Mouse (Mus musculus) CH12.LX (cell line): ENCODE data around the gene Dusp19. TPM values are rescaled to one million over a fixed set of nuclear protein-coding genes. Genes with fewer than 3 reads are reported as not detected.

Source experiments
- DNase-seq: peaks from one replicate; pipeline ENCODE4 v3.0.0-alpha.2; 2013; ENCODE audit errors: extremely low read depth
- H3K27ac ChIP-seq: 2 replicates; pipeline ENCODE4 v1.5.1; 2012; ENCODE audit warnings: low read depth, mild to moderate bottlenecking, control low read depth, moderate library complexity; ENCODE audit not compliant: insufficient read depth
- H3K27me3 ChIP-seq: replicated peaks from 2 replicates; pipeline ENCODE3; 2012; ENCODE audit warnings: inconsistent platforms
- H3K36me3 ChIP-seq, 2 experiments: replicated peaks in 1 of 2; 2 replicates each; pipeline versions ENCODE3 to v1.6.1; 2012; ENCODE audit warnings: inconsistent platforms in 1 of 2, low read length in 1 of 2, mild to moderate bottlenecking in 1 of 2, mixed read lengths in 1 of 2, moderate library complexity in 1 of 2; ENCODE audit not compliant: control insufficient read depth in 1 of 2, insufficient read depth in 1 of 2
- H3K4me1 ChIP-seq, 2 experiments: 2 replicates each; pipeline ENCODE4 v1.6.1; 2012; ENCODE audit warnings: inconsistent platforms in 1 of 2, moderate library complexity in 1 of 2; ENCODE audit not compliant: insufficient read depth in 2 of 2, control insufficient read depth in 1 of 2
- H3K4me2 ChIP-seq: 2 replicates; pipeline ENCODE4 v1.6.1; 2012; ENCODE audit warnings: low read depth, mild to moderate bottlenecking, control low read depth; ENCODE audit not compliant: poor library complexity, insufficient read depth, severe bottlenecking
- H3K4me3 ChIP-seq, 3 experiments: fragments of 150-350 bp in 1 of 3; sonication (generic) in 1 of 3; replicated peaks in 1 of 3; 2 replicates each; pipeline versions ENCODE3 to v1.5.1; 2011 to 2012; ENCODE audit warnings: low read depth in 2 of 3, low read length in 2 of 3, mild to moderate bottlenecking in 2 of 3, moderate library complexity in 2 of 3, control low read depth in 1 of 3, improper control_type of control experiment in 1 of 3, inconsistent platforms in 1 of 3, mixed read lengths in 1 of 3; ENCODE audit not compliant: poor library complexity in 1 of 3
- H3K79me2 ChIP-seq: replicated peaks from 2 replicates; pipeline ENCODE4 v1.6.1; 2012; ENCODE audit warnings: mild to moderate bottlenecking, moderate library complexity; ENCODE audit not compliant: control insufficient read depth, poor library complexity, insufficient read depth, severe bottlenecking; ENCODE audit errors: extremely low read depth
- H3K9ac ChIP-seq: 2 replicates; pipeline ENCODE4 v1.6.1; 2012; ENCODE audit warnings: low read depth, mild to moderate bottlenecking, control low read depth, moderate library complexity; ENCODE audit not compliant: insufficient read depth
- H3K9me3 ChIP-seq: replicated peaks from 2 replicates; pipeline ENCODE3; 2012; ENCODE audit warnings: low read length, inconsistent platforms, mixed read lengths
- CHD2 ChIP-seq: IDR thresholded peaks from 2 replicates; pipeline ENCODE4 v1.6.1; 2011; ENCODE audit warnings: low read length, improper control_type of control experiment
- CTCF ChIP-seq, 2 experiments: IDR thresholded peaks in 1 of 2; conservative IDR thresholded peaks in 1 of 2; 2 replicates each; pipeline ENCODE4 v1.5.1; 2011 to 2012; ENCODE audit warnings: low read depth in 2 of 2, low read length in 2 of 2, improper control_type of control experiment in 1 of 2, inconsistent platforms in 1 of 2, mild to moderate bottlenecking in 1 of 2, moderate library complexity in 1 of 2
- E2F4 ChIP-seq: IDR thresholded peaks from 2 replicates; pipeline ENCODE4 v1.6.1; 2011; ENCODE audit warnings: low read depth, low read length, improper control_type of control experiment; ENCODE audit not compliant: insufficient replicate concordance
- ELF1 ChIP-seq: IDR thresholded peaks from 2 replicates; pipeline ENCODE4 v1.6.1; 2014; ENCODE audit warnings: low read depth, mild to moderate bottlenecking, inconsistent platforms, low read length, improper control_type of control experiment
- ETS1 ChIP-seq: conservative IDR thresholded peaks from 2 replicates; pipeline ENCODE4 v1.6.1; 2012; ENCODE audit warnings: low read depth, mild to moderate bottlenecking, inconsistent platforms, low read length, improper control_type of control experiment, moderate library complexity
- GABPA ChIP-seq: IDR thresholded peaks from 2 replicates; pipeline ENCODE4 v1.6.1; 2012; ENCODE audit warnings: low read depth, low read length, improper control_type of control experiment, inconsistent platforms; ENCODE audit not compliant: insufficient replicate concordance
- IRF4 ChIP-seq: IDR thresholded peaks from 2 replicates; pipeline ENCODE4 v1.6.1; 2014; ENCODE audit warnings: low read depth, mild to moderate bottlenecking, inconsistent platforms, low read length, improper control_type of control experiment
- JUN ChIP-seq: IDR thresholded peaks from 2 replicates; pipeline ENCODE4 v1.6.1; 2011; ENCODE audit warnings: low read depth, mild to moderate bottlenecking, low read length, improper control_type of control experiment, moderate library complexity; ENCODE audit not compliant: insufficient read depth
- JUND ChIP-seq: conservative IDR thresholded peaks from 2 replicates; pipeline ENCODE4 v1.6.1; 2011; ENCODE audit warnings: low read depth, low read length, improper control_type of control experiment
- KAT2A ChIP-seq: IDR thresholded peaks from 2 replicates; pipeline ENCODE4 v1.6.1; 2012; ENCODE audit warnings: low read length, improper control_type of control experiment, inconsistent platforms; ENCODE audit not compliant: insufficient replicate concordance
- MAX ChIP-seq: IDR thresholded peaks from 2 replicates; pipeline ENCODE4 v1.6.1; 2011; ENCODE audit warnings: low read length, improper control_type of control experiment
- MAZ ChIP-seq: IDR thresholded peaks from 2 replicates; pipeline ENCODE4 v1.6.1; 2012; ENCODE audit warnings: low read depth, mild to moderate bottlenecking, inconsistent platforms, low read length, improper control_type of control experiment, moderate library complexity
- MEF2A ChIP-seq: IDR thresholded peaks from 2 replicates; pipeline ENCODE4 v1.6.1; 2014; ENCODE audit warnings: low read depth, mild to moderate bottlenecking, inconsistent platforms, low read length, improper control_type of control experiment, borderline replicate concordance
- MXI1 ChIP-seq: IDR thresholded peaks from 2 replicates; pipeline ENCODE4 v1.6.1; 2011; ENCODE audit warnings: mild to moderate bottlenecking, low read depth, low read length, improper control_type of control experiment
- NELFE ChIP-seq: IDR thresholded peaks from 2 replicates; pipeline ENCODE4 v1.6.1; 2011; ENCODE audit warnings: low read depth, low read length, improper control_type of control experiment
- NRF1 ChIP-seq: IDR thresholded peaks from 2 replicates; pipeline ENCODE4 v1.6.1; 2014; ENCODE audit warnings: low read depth, mild to moderate bottlenecking, inconsistent platforms, low read length, improper control_type of control experiment, moderate library complexity
- PAX5 ChIP-seq: IDR thresholded peaks from 2 replicates; pipeline ENCODE4 v1.6.1; 2012; ENCODE audit warnings: low read length, inconsistent platforms, mixed read lengths
- POLR2A ChIP-seq: IDR thresholded peaks from 2 replicates; pipeline ENCODE4 v1.6.1; 2011; ENCODE audit warnings: low read depth, mild to moderate bottlenecking, improper control_type of control experiment, low read length
- RAD21 ChIP-seq: IDR thresholded peaks from 2 replicates; pipeline ENCODE4 v1.6.1; 2011; ENCODE audit warnings: low read depth, mild to moderate bottlenecking, low read length, improper control_type of control experiment, moderate library complexity
- RCOR1 ChIP-seq: conservative IDR thresholded peaks from 2 replicates; pipeline ENCODE4 v1.6.1; 2012; ENCODE audit warnings: low read depth, mild to moderate bottlenecking, inconsistent platforms, low read length, improper control_type of control experiment
- SMC3 ChIP-seq: IDR thresholded peaks from 2 replicates; pipeline ENCODE4 v1.6.1; 2011; ENCODE audit warnings: low read depth, low read length, improper control_type of control experiment
- TBP ChIP-seq: conservative IDR thresholded peaks from 2 replicates; pipeline ENCODE4 v1.6.1; 2011; ENCODE audit warnings: low read depth, low read length, improper control_type of control experiment
- TCF12 ChIP-seq: IDR thresholded peaks from 2 replicates; pipeline ENCODE4 v1.6.1; 2014; ENCODE audit warnings: low read depth, mild to moderate bottlenecking, inconsistent platforms, low read length, improper control_type of control experiment
- USF1 ChIP-seq: IDR thresholded peaks from 2 replicates; pipeline ENCODE4 v1.6.1; 2014; ENCODE audit warnings: low read depth, mild to moderate bottlenecking, inconsistent platforms, low read length, improper control_type of control experiment
- USF2 ChIP-seq: conservative IDR thresholded peaks from 2 replicates; pipeline ENCODE4 v1.6.1; 2011; ENCODE audit warnings: low read depth, low read length, improper control_type of control experiment
- ZMIZ1 ChIP-seq: IDR thresholded peaks from 2 replicates; pipeline ENCODE4 v1.6.1; 2012; ENCODE audit warnings: low read depth, mild to moderate bottlenecking, inconsistent platforms, low read length, improper control_type of control experiment
- dilution Hi-C: fragments of 300-500 bp; cut with MboI; formaldehyde crosslinking; loops from 2 replicates; pipeline ENCODE4 v1.14.3; 2020; ENCODE audit warnings: low sequenced_read_pairs; ENCODE audit not compliant: extremely low pct_unique_long_range_greater_than_20kb, extremely low pct_ligation_motif_present
- in situ Hi-C: fragments of 300-500 bp; cut with MboI; formaldehyde crosslinking; loops from 3 replicates; pipeline ENCODE4 v1.14.3; 2019; ENCODE audit warnings: low sequenced_read_pairs, low pct_ligation_motif_present, low pct_unique_long_range_greater_than_20kb, mixed read lengths
- polyA plus RNA-seq: library from polyadenylated mRNA; unstranded; fragments of >175 nt; gene quantifications from 2 replicates; pipeline ENCODE4 v1.2.1, GENCODE M21; 2012; ENCODE audit warnings: low read depth; ENCODE audit not compliant: insufficient read length
- total RNA-seq, 2 experiments: library from RNA; depleted of rRNA; stranded (reverse); fragments of 300-350 nt in 1 of 2; fragments of >200 nt in 1 of 2; gene quantifications; 2 replicates each; pipeline ENCODE4 v1.2.3; 2012 to 2014

Dusp19 gene
- total and polyA plus RNA-seq, 3 experiments: 19.0 to 27.3 (median 23.1) TPM

GRCm38 (mm10) chr2:80669868-80670666 is 53.2 kb downstream of the Dusp19 start:
- H3K9ac ChIP-seq: no peak overlapping the region
- TF ChIP-seq ZMIZ1 (no peak), KAT2A (no peak), ETS1 (no peak), NELFE (no peak), NRF1 (no peak), JUND (no peak), RAD21 (peak; percentile 38), MAZ (no peak), POLR2A (no peak), E2F4 (no peak), CTCF (conservative IDR thresholded peaks at IDR 0.05 in 1 of 2, IDR thresholded peaks at IDR 0.05 in 1 of 2; ENCODE audit: low read depth in 2 of 2, low read length in 2 of 2) (peak in 1 of 2 experiments; percentile 55; a peak in 2 of 4 replicates), RCOR1 (no peak), ELF1 (no peak), CHD2 (no peak), SMC3 (peak; percentile 22; the same call in 1 of the 2 replicates), JUN (no peak), PAX5 (no peak), IRF4 (no peak)
- DNase-seq: no peak
- no peak overlapping the region for H3K4me2 ChIP-seq
- in situ Hi-C loops: no loop called here
- H3K36me3 ChIP-seq: peaks cover 4 to 34% of the 10 kb centered on the region in 2 experiments
- H3K79me2 ChIP-seq: no peaks in the 10 kb centered on the region
- H3K27me3 ChIP-seq: no peaks in the 10 kb centered on the region
- H3K4me3 ChIP-seq: no peak overlapping the region
- dilution Hi-C loops: no loop called here
- H3K27ac ChIP-seq: no peak overlapping the region
- H3K9me3 ChIP-seq: no peaks in the 10 kb centered on the region
- peaks cover 0 to 3% of the 10 kb centered on the region in 2 experiments; a peak in 1 of 4 replicates for H3K4me1 ChIP-seq

- H3K4me3 ChIP-seq: no peak overlapping the region
- no peaks in the 10 kb centered on the region for H3K79me2 ChIP-seq
- no peak for TF ChIP-seq MEF2A
- TF ChIP-seq NELFE: no peak
- TF ChIP-seq POLR2A: no peak
- TF ChIP-seq CHD2: no peak
- no peak for TF ChIP-seq TBP
- TF ChIP-seq PAX5: no peak
- TF ChIP-seq USF1: no peak
- no peak for TF ChIP-seq ETS1
- TF ChIP-seq RCOR1: no peak
- no peak for TF ChIP-seq SMC3
- TF ChIP-seq KAT2A: no peak
- TF ChIP-seq GABPA: no peak
- no peak for TF ChIP-seq CTCF (conservative IDR thresholded peaks at IDR 0.05 in 1 of 2, IDR thresholded peaks at IDR 0.05 in 1 of 2; ENCODE audit: low read depth in 2 of 2, low read length in 2 of 2)
- no peak for TF ChIP-seq MAX
- no peak for TF ChIP-seq TCF12
- TF ChIP-seq USF2: no peak
- no peak for TF ChIP-seq MXI1
- no peak for TF ChIP-seq MAZ
- no peak for TF ChIP-seq JUND
- H3K9me3 ChIP-seq: no peaks in the 10 kb centered on the region
- DNase-seq: no peak
- no peak overlapping the region for H3K27ac ChIP-seq
- H3K4me2 ChIP-seq: no peak overlapping the region
- in situ Hi-C loops (no loop called here), dilution Hi-C loops (no loop called here)
- H3K4me1 ChIP-seq: peaks cover 0 to 3% of the 10 kb centered on the region in 2 experiments; a peak in 1 of 4 replicates
- H3K9ac ChIP-seq: no peak overlapping the region
- H3K27me3 ChIP-seq: no peaks in the 10 kb centered on the region
- no peaks in the 10 kb centered on the region for H3K36me3 ChIP-seq
Measured at GRCm38 (mm10) chr2:80678803-80679202, 62.0 kb downstream of the Dusp19 start.
